Mouse (Mus musculus) C2C12 (cell line): ENCODE results near the gene Vps13d. TPM values are rescaled to one million over a fixed set of nuclear protein-coding genes. Genes with fewer than 3 reads are reported as not detected.

Experiments
- H3K27me3 ChIP-seq: one replicate; pipeline ENCODE4 v1.6.1; 2011; ENCODE audit not compliant: control insufficient read depth, insufficient read depth, insufficient read length
- H3K36me3 ChIP-seq: one replicate; pipeline ENCODE4 v1.6.1; 2011; ENCODE audit not compliant: control insufficient read depth, insufficient read depth
- H3K4me3 ChIP-seq: one replicate; pipeline ENCODE4 v1.5.1; 2011; ENCODE audit warnings: mild to moderate bottlenecking, control low read depth; ENCODE audit not compliant: poor library complexity, insufficient read depth, severe bottlenecking
- H3K79me2 ChIP-seq: one replicate; pipeline ENCODE4 v1.6.1; 2011; ENCODE audit not compliant: control insufficient read depth, insufficient read depth
- H3K79me3 ChIP-seq: one replicate; pipeline ENCODE4 v1.6.1; 2011; ENCODE audit warnings: low read depth, control low read depth
- H3ac ChIP-seq: one replicate; pipeline ENCODE3; 2011; ENCODE audit warnings: low read depth; ENCODE audit not compliant: control insufficient read depth, insufficient read length
- CEBPB ChIP-seq: IDR thresholded peaks from one replicate; pipeline ENCODE4 v1.6.1; 2011; ENCODE audit warnings: low read depth, mild to moderate bottlenecking, control low read depth, moderate library complexity
- CTCF ChIP-seq: IDR thresholded peaks from one replicate; pipeline ENCODE4 v1.5.1; 2011; ENCODE audit not compliant: control insufficient read depth, insufficient read depth, insufficient read length
- FOSL1 ChIP-seq: IDR thresholded peaks from one replicate; pipeline ENCODE4 v1.8.0; 2011; ENCODE audit warnings: mild to moderate bottlenecking, low read length; ENCODE audit not compliant: poor library complexity, insufficient read depth, severe bottlenecking
- MAX ChIP-seq: IDR thresholded peaks from one replicate; pipeline ENCODE4 v1.6.1; 2011; ENCODE audit warnings: mild to moderate bottlenecking, control low read depth
- MYOD1 ChIP-seq: IDR thresholded peaks from one replicate; pipeline ENCODE4 v1.6.1; 2011; ENCODE audit warnings: low read depth; ENCODE audit not compliant: control insufficient read depth, insufficient read length
- MYOG ChIP-seq: IDR thresholded peaks from one replicate; pipeline ENCODE4 v1.6.1; 2011; ENCODE audit not compliant: control insufficient read depth, insufficient read length; ENCODE audit errors: extremely low read depth
- USF1 ChIP-seq: IDR thresholded peaks from one replicate; pipeline ENCODE4 v1.6.1; 2011; ENCODE audit warnings: low read depth, mild to moderate bottlenecking, control low read depth, moderate library complexity
- polyA plus RNA-seq: library from polyadenylated mRNA; unstranded; fragments of >200 nt; fragmentation: generic; extraction: Trizol; gene quantifications from one replicate; pipeline ENCODE4 v1.2.1, GENCODE M21; 2012; ENCODE audit warnings: missing spikeins

Vps13d gene
- polyA plus RNA-seq, 1 experiment: 6.0 TPM

- TF ChIP-seq MYOD1 (no peak), CEBPB (no peak), MYOG (no peak), USF1 (no peak), CTCF (no peak), FOSL1 (no peak), MAX (no peak)
- Histone ChIP-seq H3K4me3 (no peak overlapping the region), H3ac (no peak overlapping the region), H3K79me2 (no peaks in the 10 kb centered on the region), H3K27me3 (no peaks in the 10 kb centered on the region), H3K79me3 (no peaks in the 10 kb centered on the region), H3K36me3 (peaks cover 13% of the 10 kb centered on the region)
These were observed 14.4 kb upstream of the Vps13d start for GRCm38 (mm10) chr4:145209076-145209689.

- no peaks in the 10 kb centered on the region for H3K79me3 ChIP-seq
- no peak overlapping the region for H3ac ChIP-seq
- no peaks in the 10 kb centered on the region for H3K27me3 ChIP-seq
- H3K4me3 ChIP-seq: no peak overlapping the region
- TF ChIP-seq MYOG (no peak), USF1 (no peak), MYOD1 (no peak), MAX (no peak), FOSL1 (no peak), CEBPB (no peak)
- H3K79me2 ChIP-seq: no peaks in the 10 kb centered on the region
- H3K36me3 ChIP-seq: peaks cover under 1% of the 10 kb centered on the region
These were observed 13.0 kb upstream of the Vps13d start for GRCm38 (mm10) chr4:145207718-145208371.

- Histone ChIP-seq H3K4me3 (no peak overlapping the region), H3K79me3 (no peaks in the 10 kb centered on the region), H3K79me2 (no peaks in the 10 kb centered on the region), H3K36me3 (no peaks in the 10 kb centered on the region), H3ac (no peak overlapping the region), H3K27me3 (no peaks in the 10 kb centered on the region)
- TF ChIP-seq MYOD1 (no peak), MAX (no peak), FOSL1 (peak; percentile 17), MYOG (no peak), USF1 (no peak)
These were observed 10.0 kb upstream of the Vps13d start for GRCm38 (mm10) chr4:145204779-145205178.

GRCm38 (mm10) chr4:145203305-145203704 lies 8.5 kb upstream of the Vps13d start:
- no peaks in the 10 kb centered on the region for H3K79me3 ChIP-seq
- no peak for TF ChIP-seq MYOG
- no peak for TF ChIP-seq MAX
- no peak for TF ChIP-seq USF1
- TF ChIP-seq CEBPB: no peak
- TF ChIP-seq MYOD1: no peak
- no peak for TF ChIP-seq CTCF
- no peak for TF ChIP-seq FOSL1
- no peak overlapping the region for H3ac ChIP-seq
- no peaks in the 10 kb centered on the region for H3K36me3 ChIP-seq
- H3K4me3 ChIP-seq: no peak overlapping the region
- H3K27me3 ChIP-seq: no peaks in the 10 kb centered on the region
- H3K79me2 ChIP-seq: no peaks in the 10 kb centered on the region

- Histone ChIP-seq H3K79me3 (no peaks in the 10 kb centered on the region), H3K4me3 (no peak overlapping the region), H3K27me3 (no peaks in the 10 kb centered on the region), H3K79me2 (no peaks in the 10 kb centered on the region), H3K36me3 (no peaks in the 10 kb centered on the region), H3ac (no peak overlapping the region)
- TF ChIP-seq MYOD1 (no peak), CTCF (no peak), CEBPB (no peak), MAX (no peak), FOSL1 (no peak), USF1 (no peak), MYOG (no peak)
These were observed 6.6 kb upstream of the Vps13d start for GRCm38 (mm10) chr4:145201424-145201823.

- Histone ChIP-seq H3K4me3 (no peak overlapping the region), H3K27me3 (no peaks in the 10 kb centered on the region), H3K79me3 (no peaks in the 10 kb centered on the region), H3K79me2 (no peaks in the 10 kb centered on the region), H3K36me3 (no peaks in the 10 kb centered on the region), H3ac (no peak overlapping the region)
- TF ChIP-seq CEBPB: peak; percentile 75
- no peak for TF ChIP-seq CTCF
These were observed 5.3 kb upstream of the Vps13d start for GRCm38 (mm10) chr4:145199982-145200699.
